Mouse (Mus musculus) midbrain, postnatal 0 days (tissue): Measurements from ENCODE around the gene Cdh8. TPM values are rescaled to one million over a fixed set of nuclear protein-coding genes. Genes with fewer than 3 reads are reported as not detected.

Experiments used
- ATAC-seq: fragments of 200-750 bp; cut with Nextera tagmentation; 2 replicates; pipeline ENCODE4 v1.8.0; 2017; ENCODE audit warnings: moderate number of reproducible peaks, mild to moderate bottlenecking, moderate TSS enrichment, moderate library complexity; ENCODE audit not compliant: low FRiP score
- DNase-seq: peaks from one replicate; pipeline ENCODE4 v3.0.0-alpha.2; 2015; ENCODE audit warnings: low spot score
- H3K27ac ChIP-seq: fragments of 300-500 bp; sonication (generic); 2 replicates; pipeline ENCODE4 v1.5.1; 2014; ENCODE audit warnings: low read depth, mild to moderate bottlenecking, low read length, mixed read lengths
- H3K27me3 ChIP-seq: fragments of 300-500 bp; sonication (generic); 2 replicates; pipeline ENCODE4 v1.6.1; 2014; ENCODE audit warnings: low read length, control low read depth, mixed read lengths; ENCODE audit not compliant: insufficient read depth
- H3K36me3 ChIP-seq: fragments of 300-500 bp; sonication (generic); 2 replicates; pipeline ENCODE4 v1.6.1; 2014; ENCODE audit warnings: low read length, control low read depth, mixed read lengths; ENCODE audit not compliant: insufficient read depth
- H3K4me1 ChIP-seq: fragments of 300-500 bp; sonication (generic); 2 replicates; pipeline ENCODE4 v1.6.1; 2014; ENCODE audit warnings: mild to moderate bottlenecking, control low read depth, antibody characterized with exemption, low read length, mixed read lengths; ENCODE audit not compliant: insufficient read depth
- H3K4me2 ChIP-seq: fragments of 300-500 bp; sonication (generic); 2 replicates; pipeline ENCODE4 v1.6.1; 2014; ENCODE audit warnings: low read depth, mild to moderate bottlenecking, low read length, mixed read lengths; ENCODE audit not compliant: poor library complexity, severe bottlenecking
- H3K4me3 ChIP-seq: fragments of 300-500 bp; sonication (generic); 2 replicates; pipeline ENCODE4 v1.5.1; 2014; ENCODE audit warnings: low read depth, mild to moderate bottlenecking, low read length, moderate library complexity
- H3K9ac ChIP-seq: fragments of 300-500 bp; sonication (generic); replicated peaks from 2 replicates; pipeline ENCODE4 v1.6.1; 2014; ENCODE audit warnings: mild to moderate bottlenecking, low read length, moderate library complexity, mixed read lengths; ENCODE audit not compliant: poor library complexity, severe bottlenecking
- H3K9me3 ChIP-seq: fragments of 300-500 bp; sonication (generic); 2 replicates; pipeline ENCODE4 v1.6.1; 2016; ENCODE audit warnings: low read length, control low read depth
- CTCF ChIP-seq: IDR thresholded peaks from 2 replicates; pipeline ENCODE4 v1.5.1; 2016; ENCODE audit warnings: antibody characterized with exemption, mild to moderate bottlenecking
- WGBS: fragments of 180-500 bp; shearing (Covaris S2); extraction: QIAGEN DNeasy Blood & Tissue Kit; methylation state at CpG from one replicate; pipeline ENCODE4 v1.1.7; 2014; 5-methylcytosine and 5-hydroxymethylcytosine counted together
- polyA plus RNA-seq: library from polyadenylated mRNA; unstranded; fragments of >200 nt; fragmentation: Nextera tagmentation; extraction: Ambion mirVana; gene quantifications from 2 replicates; pipeline ENCODE4 v1.2.1, GENCODE M21; 2015
- total RNA-seq: library from RNA; depleted of rRNA; stranded (reverse); fragments of >200 nt; gene quantifications from 2 replicates; pipeline ENCODE4 v1.2.3, GENCODE M21; 2014

Cdh8 gene
- total and polyA plus RNA-seq, 2 experiments from 2014 or later: 67.5 to 106 TPM

DNA sequence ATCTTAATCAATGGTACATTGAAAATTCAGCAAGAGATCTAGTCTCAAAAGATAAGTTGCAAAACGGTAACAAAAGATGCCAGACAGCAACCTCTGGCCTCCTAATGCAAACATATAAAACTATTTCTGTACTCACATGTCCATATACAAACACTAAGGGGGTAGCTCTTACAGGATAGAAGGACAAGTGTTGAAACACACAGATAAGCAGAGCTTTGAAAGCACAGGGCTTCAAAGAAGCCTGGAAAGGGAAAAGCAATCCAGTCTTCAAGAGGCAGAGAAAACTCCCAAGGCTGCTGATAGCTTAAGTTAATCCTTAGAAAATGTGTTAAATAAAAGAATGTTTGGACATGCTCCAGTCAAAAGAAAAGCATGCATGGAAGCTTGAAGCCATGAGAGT, 77.0 kb downstream of the Cdh8 start:
- no peak for TF ChIP-seq CTCF
- WGBS: 69% methylated on average over 1 of the region's 1 CpGs
- Histone ChIP-seq H3K4me1 (no peaks in the 10 kb centered on the region), H3K9ac (no peak overlapping the region), H3K27me3 (no peaks in the 10 kb centered on the region), H3K27ac (no peak overlapping the region), H3K4me2 (no peak overlapping the region), H3K36me3 (no peaks in the 10 kb centered on the region), H3K9me3 (no peaks in the 10 kb centered on the region), H3K4me3 (no peak overlapping the region)
- no peak for DNase-seq
- ATAC-seq: no peak

DNA sequence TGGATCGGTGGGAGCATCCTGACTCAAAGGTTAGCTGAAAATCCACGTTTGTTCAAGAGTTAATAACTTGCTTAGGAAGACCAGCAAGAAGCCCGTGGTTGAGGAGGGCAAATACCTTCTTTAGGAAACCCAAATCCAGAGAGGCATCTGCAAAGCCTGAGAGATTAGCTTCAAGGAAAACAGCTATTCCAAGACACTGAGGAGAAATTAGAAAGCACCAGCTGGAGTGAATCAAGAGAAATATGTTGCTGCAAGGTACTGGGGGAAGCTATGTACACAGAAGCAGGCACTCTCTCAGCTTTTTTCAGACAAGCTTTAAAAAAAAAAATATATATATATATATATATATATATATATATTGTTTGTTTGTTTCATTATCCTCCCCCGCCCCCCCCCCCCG, 88.7 kb downstream of the Cdh8 start:
- Histone ChIP-seq H3K36me3 (no peaks in the 10 kb centered on the region), H3K27me3 (no peaks in the 10 kb centered on the region), H3K4me3 (no peak overlapping the region), H3K9ac (no peak overlapping the region), H3K27ac (no peak overlapping the region), H3K9me3 (no peaks in the 10 kb centered on the region), H3K4me1 (no peaks in the 10 kb centered on the region), H3K4me2 (no peak overlapping the region)
- no peak for TF ChIP-seq CTCF
- DNase-seq (no peak), ATAC-seq (no peak)
- 74% methylated on average over 5 of the region's 5 CpGs for WGBS

- ATAC-seq (no peak), DNase-seq (no peak)
- no peaks in the 10 kb centered on the region for H3K9me3 ChIP-seq
- H3K27me3 ChIP-seq: no peaks in the 10 kb centered on the region
- H3K9ac ChIP-seq: no peak overlapping the region
- H3K36me3 ChIP-seq: no peaks in the 10 kb centered on the region
- no peak overlapping the region for H3K4me2 ChIP-seq
- WGBS: 92% methylated on average over 2 of the region's 2 CpGs
- H3K4me3 ChIP-seq: no peak overlapping the region
- H3K27ac ChIP-seq: no peak overlapping the region
- no peaks in the 10 kb centered on the region for H3K4me1 ChIP-seq
- TF ChIP-seq CTCF: no peak
Observed at GRCm38 (mm10) chr8:99314561-99314960, 101.7 kb downstream of the Cdh8 start.

DNA sequence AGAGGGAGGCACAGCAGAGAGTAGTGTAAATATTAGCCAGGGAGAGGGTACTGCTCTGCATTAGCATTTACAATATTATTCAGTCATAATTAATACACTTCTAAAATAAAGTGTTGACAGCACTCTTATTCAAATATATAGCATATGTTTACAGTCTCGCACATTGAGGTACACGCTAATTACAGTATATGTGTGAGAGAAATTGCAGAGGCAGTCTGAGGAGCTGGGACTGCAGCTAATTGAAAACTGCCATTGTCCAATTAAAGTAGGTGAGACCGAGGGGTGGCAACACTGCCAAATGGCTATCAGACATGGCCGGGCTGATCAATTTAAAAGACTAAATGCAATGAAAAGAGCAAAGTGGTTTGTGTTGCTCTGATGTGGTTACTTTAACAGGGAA, 112.1 kb downstream of the Cdh8 start:
- DNase-seq (no peak), ATAC-seq (no peak)
- 81% methylated on average over 4 of the region's 4 CpGs for WGBS
- no peak for TF ChIP-seq CTCF
- no peak overlapping the region for H3K4me2 ChIP-seq
- H3K27ac ChIP-seq: no peak overlapping the region
- no peaks in the 10 kb centered on the region for H3K36me3 ChIP-seq
- H3K27me3 ChIP-seq: no peaks in the 10 kb centered on the region
- H3K9ac ChIP-seq: no peak overlapping the region
- no peaks in the 10 kb centered on the region for H3K4me1 ChIP-seq
- H3K4me3 ChIP-seq: no peak overlapping the region
- H3K9me3 ChIP-seq: no peaks in the 10 kb centered on the region

GRCm38 (mm10) chr8:99290201-99290600, 126.1 kb downstream of the Cdh8 start:
- Histone ChIP-seq H3K4me3 (no peak overlapping the region), H3K9ac (no peak overlapping the region), H3K27ac (no peak overlapping the region), H3K4me1 (no peaks in the 10 kb centered on the region), H3K4me2 (no peak overlapping the region), H3K27me3 (no peaks in the 10 kb centered on the region), H3K36me3 (no peaks in the 10 kb centered on the region), H3K9me3 (no peaks in the 10 kb centered on the region)
- no peak for TF ChIP-seq CTCF
- 93% methylated on average over 1 of the region's 1 CpGs for WGBS
- ATAC-seq: no peak
- no peak for DNase-seq

- H3K4me1 ChIP-seq: no peaks in the 10 kb centered on the region
- 42% methylated on average over 1 of the region's 1 CpGs for WGBS
- H3K4me2 ChIP-seq: no peak overlapping the region
- DNase-seq (no peak), ATAC-seq (no peak)
- H3K9ac ChIP-seq: no peak overlapping the region
- H3K27me3 ChIP-seq: no peaks in the 10 kb centered on the region
- no peaks in the 10 kb centered on the region for H3K36me3 ChIP-seq
- no peak overlapping the region for H3K27ac ChIP-seq
- no peaks in the 10 kb centered on the region for H3K9me3 ChIP-seq
- no peak for TF ChIP-seq CTCF
- no peak overlapping the region for H3K4me3 ChIP-seq
Observed at GRCm38 (mm10) chr8:99285103-99285502, 131.2 kb downstream of the Cdh8 start.

DNA sequence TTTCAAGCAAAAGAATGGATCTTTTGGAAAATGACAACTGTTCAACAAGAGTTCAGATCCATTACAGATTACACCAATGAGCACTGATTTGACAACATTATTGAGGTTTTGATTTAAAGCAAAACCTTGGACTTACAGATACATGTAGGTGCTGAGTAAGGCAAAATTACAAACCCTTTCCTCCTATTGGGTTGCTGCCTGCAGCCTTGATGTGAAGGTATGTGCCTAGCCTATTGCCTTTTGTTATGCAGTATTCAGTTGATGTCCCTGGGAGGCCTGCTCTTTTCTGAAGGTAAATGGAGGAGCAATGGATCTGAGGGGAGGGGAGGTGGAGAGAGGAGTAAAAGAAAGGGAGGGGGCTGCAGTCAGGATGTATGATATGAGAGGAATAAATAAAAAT, 135.9 kb downstream of the Cdh8 start:
- Histone ChIP-seq H3K4me2 (no peak overlapping the region), H3K27ac (no peak overlapping the region), H3K4me3 (no peak overlapping the region), H3K9me3 (no peaks in the 10 kb centered on the region), H3K36me3 (no peaks in the 10 kb centered on the region), H3K27me3 (no peaks in the 10 kb centered on the region), H3K4me1 (no peaks in the 10 kb centered on the region), H3K9ac (no peak overlapping the region)
- ATAC-seq: no peak
- no peak for DNase-seq
- TF ChIP-seq CTCF: no peak
